Mouse (Mus musculus): Measurements from ENCODE around the gene Cd151.

GRCm38 (mm10) chr7:141426948-141427730 is 40.1 kb upstream of the Cd151 start:
- no peak for TF ChIP-seq POLR2A (IDR thresholded peaks at IDR 0.05; ENCODE audit: extremely low read depth, insufficient read depth, low read length)
- TF ChIP-seq CTCF (IDR thresholded peaks at IDR 0.05; ENCODE audit: low read depth, low read length), result no peak
